Mouse (Mus musculus) bone marrow macrophage, adult 2 months (primary cell): ENCODE data around the gene Zc3h15. TPM values are rescaled to one million over a fixed set of nuclear protein-coding genes. Genes with fewer than 3 reads are reported as not detected.
"Not testable (repeated sequence)": the region's sequence is repeated elsewhere in the genome, so short reads cannot be mapped to it uniquely, and the experiment has no call there.

Experiments
- H3K27ac ChIP-seq: 2 replicates; pipeline ENCODE4 v1.5.1; 2012; ENCODE audit warnings: low read depth, low read length; ENCODE audit not compliant: insufficient read depth
- H3K4me1 ChIP-seq: 2 replicates; pipeline ENCODE4 v1.6.1; 2012; ENCODE audit warnings: low read length; ENCODE audit not compliant: control insufficient read depth, insufficient read depth
- H3K4me3 ChIP-seq: 2 replicates; pipeline ENCODE4 v1.5.1; 2012; ENCODE audit warnings: mild to moderate bottlenecking, low read length, moderate library complexity; ENCODE audit not compliant: insufficient read depth
- CTCF ChIP-seq: IDR thresholded peaks from 2 replicates; pipeline ENCODE4 v1.5.1; 2012; ENCODE audit warnings: low read depth, mild to moderate bottlenecking, low read length, moderate library complexity
- POLR2A ChIP-seq: IDR thresholded peaks from 2 replicates; pipeline ENCODE4 v1.6.1; 2012; ENCODE audit warnings: mild to moderate bottlenecking, low read depth, low read length, borderline replicate concordance
- polyA plus RNA-seq: library from polyadenylated mRNA; stranded (reverse); fragments of >200 nt; gene quantifications from 2 replicates; pipeline ENCODE4 v1.2.4, GENCODE M21; 2012; ENCODE audit not compliant: missing spikeins, insufficient read depth, insufficient read length

The Zc3h15 gene
- polyA plus RNA-seq, 1 experiment: 82.7 TPM

DNA sequence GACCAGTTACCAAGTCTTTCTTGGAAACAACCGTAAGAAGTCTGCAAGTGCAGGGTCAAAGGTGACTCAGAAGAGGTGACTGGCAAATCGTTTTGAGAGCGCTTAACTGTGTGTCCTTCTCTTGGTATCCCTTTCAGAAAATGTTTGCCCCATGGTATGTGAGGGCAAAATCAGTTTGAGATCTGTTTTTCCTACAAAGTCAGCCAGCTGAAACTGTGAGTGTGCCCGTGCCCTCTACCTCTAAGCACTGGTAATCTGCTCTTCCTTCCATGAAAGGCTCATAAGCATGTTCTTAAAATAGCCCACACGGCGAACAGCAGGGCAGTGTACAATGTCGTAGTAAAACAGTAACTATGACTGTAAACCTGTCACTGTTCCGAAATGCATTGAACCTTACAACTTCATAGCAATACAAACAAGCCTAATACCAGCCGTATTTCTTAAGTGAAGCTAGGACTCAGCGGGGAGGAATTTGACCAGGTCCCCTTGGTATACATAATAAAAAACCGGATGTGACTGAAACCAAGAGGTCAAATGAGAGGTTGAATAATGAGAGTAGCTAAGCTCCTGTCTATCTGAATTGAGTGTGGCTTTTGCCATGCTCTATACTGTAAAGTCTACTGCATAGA, 65.8 kb downstream of the Zc3h15 start:
- Histone ChIP-seq H3K4me1 (peaks cover 24% of the 10 kb centered on the region), H3K27ac (no peak overlapping the region), H3K4me3 (no peak overlapping the region)
- TF ChIP-seq CTCF: no peak
- no peak for TF ChIP-seq POLR2A

- H3K4me1 ChIP-seq: peaks cover 12% of the 10 kb centered on the region
- H3K4me3 ChIP-seq, H3K27ac ChIP-seq: not testable (repeated sequence)
Observed at GRCm38 (mm10) chr2:83713281-83713680, 69.0 kb downstream of the Zc3h15 start.

GRCm38 (mm10) chr2:83713946-83714345, 69.7 kb downstream of the Zc3h15 start:
- Histone ChIP-seq H3K4me1 (peaks cover 12% of the 10 kb centered on the region), H3K4me3 (no peak overlapping the region), H3K27ac (no peak overlapping the region)
- TF ChIP-seq POLR2A (no peak), CTCF (no peak)

Other genes starting within 250 kb of the Zc3h15 start
- gene Itgav, start 80.0 kb downstream of the Zc3h15 start, polyA plus RNA-seq: 93.4 and 93.5 TPM in 2 replicates
- gene Fam171b, start 168.2 kb downstream of the Zc3h15 start, polyA plus RNA-seq: 0.09 and 0.15 TPM in 2 replicates